Mouse (Mus musculus): ENCODE data around the gene Hs3st6. TPM values are rescaled to one million over a fixed set of nuclear protein-coding genes. Genes with fewer than 3 reads are reported as not detected.

Hs3st6 gene
- polyA plus RNA-seq, 1 experiment from 2014 or later: 0.24 TPM

GRCm38 (mm10) chr17:24745526-24746497 lies 7.0 kb upstream of the Hs3st6 start:
- Histone ChIP-seq H3K36me3 (ENCODE audit: control insufficient read depth, insufficient read depth) (no peaks in the 10 kb centered on the region), H3K27ac (ENCODE audit: low read length) (no peak overlapping the region), H3K4me3 (ENCODE audit: low read depth, low read length) (no peak overlapping the region), H3K4me1 (ENCODE audit: control insufficient read depth, low read depth, low read length) (no peaks in the 10 kb centered on the region; the same call in 1 of the 2 replicates), H3K27me3 (ENCODE audit: control insufficient read depth, insufficient read depth, low read depth, low read length) (peaks cover 15% of the 10 kb centered on the region), H3K4me2 (ENCODE audit: low read depth, low read length) (no peak overlapping the region), H3K9me3 (replicated peaks; ENCODE audit: control insufficient read depth, low read length) (no peaks in the 10 kb centered on the region), H3K9ac (ENCODE audit: low read depth, low read length) (no peak overlapping the region)
- 16% methylated on average over 7 of the region's 7 CpGs for WGBS (ENCODE audit: insufficient replicate concordance)
- peak; percentile 48 for ATAC-seq (ENCODE audit: low read depth)

GRCm38 (mm10) chr17:24746986-24747385 lies 5.8 kb upstream of the Hs3st6 start:
- 37% methylated on average over 4 of the region's 4 CpGs for WGBS (ENCODE audit: insufficient replicate concordance)
- Histone ChIP-seq H3K27ac (ENCODE audit: low read length) (no peak overlapping the region), H3K9ac (ENCODE audit: low read depth, low read length) (no peak overlapping the region), H3K4me1 (ENCODE audit: control insufficient read depth, low read depth, low read length) (no peaks in the 10 kb centered on the region; the same call in 1 of the 2 replicates), H3K36me3 (ENCODE audit: control insufficient read depth, insufficient read depth) (no peaks in the 10 kb centered on the region), H3K4me3 (ENCODE audit: low read depth, low read length) (no peak overlapping the region), H3K27me3 (ENCODE audit: control insufficient read depth, insufficient read depth, low read depth, low read length) (peaks cover 25% of the 10 kb centered on the region), H3K4me2 (ENCODE audit: low read depth, low read length) (no peak overlapping the region), H3K9me3 (replicated peaks; ENCODE audit: control insufficient read depth, low read length) (no peaks in the 10 kb centered on the region)
- ATAC-seq (ENCODE audit: low read depth): no peak

- H3K36me3 ChIP-seq (ENCODE audit: control insufficient read depth, insufficient read depth): no peaks in the 10 kb centered on the region
- no peak overlapping the region for H3K4me3 ChIP-seq (ENCODE audit: low read depth, low read length)
- WGBS (ENCODE audit: insufficient replicate concordance): 17% methylated on average over 4 of the region's 4 CpGs
- H3K9me3 ChIP-seq (replicated peaks; ENCODE audit: control insufficient read depth, low read length): no peaks in the 10 kb centered on the region
- H3K4me2 ChIP-seq (ENCODE audit: low read depth, low read length): no peak overlapping the region
- H3K4me1 ChIP-seq (ENCODE audit: control insufficient read depth, low read depth, low read length): peaks cover 11% of the 10 kb centered on the region
- no peak overlapping the region for H3K27ac ChIP-seq (ENCODE audit: low read length)
- no peak overlapping the region for H3K9ac ChIP-seq (ENCODE audit: low read depth, low read length)
- peaks cover 63% of the 10 kb centered on the region for H3K27me3 ChIP-seq (ENCODE audit: control insufficient read depth, insufficient read depth, low read depth, low read length)
- no peak for ATAC-seq (ENCODE audit: low read depth)
These were observed 1.3 kb upstream of the Hs3st6 start for GRCm38 (mm10) chr17:24751528-24751927.

- Histone ChIP-seq H3K27ac (ENCODE audit: low read length) (no peak overlapping the region), H3K9ac (ENCODE audit: low read depth, low read length) (no peak overlapping the region), H3K4me1 (ENCODE audit: control insufficient read depth, low read depth, low read length) (peaks cover 8% of the 10 kb centered on the region), H3K4me3 (ENCODE audit: low read depth, low read length) (no peak overlapping the region), H3K27me3 (ENCODE audit: control insufficient read depth, insufficient read depth, low read depth, low read length) (peaks cover 34% of the 10 kb centered on the region), H3K4me2 (ENCODE audit: low read depth, low read length) (no peak overlapping the region), H3K36me3 (ENCODE audit: control insufficient read depth, insufficient read depth) (no peaks in the 10 kb centered on the region), H3K9me3 (replicated peaks; ENCODE audit: control insufficient read depth, low read length) (no peaks in the 10 kb centered on the region)
- ATAC-seq (ENCODE audit: low read depth): no peak
- WGBS (ENCODE audit: insufficient replicate concordance): 48% methylated on average over 1 of the region's 1 CpGs
These were observed 4.6 kb downstream of the Hs3st6 start for GRCm38 (mm10) chr17:24757394-24757793.

- 38% methylated on average over 5 of the region's 5 CpGs for WGBS (ENCODE audit: insufficient replicate concordance)
- Histone ChIP-seq H3K9me3 (replicated peaks; ENCODE audit: control insufficient read depth, low read length) (no peaks in the 10 kb centered on the region), H3K4me1 (ENCODE audit: control insufficient read depth, low read depth, low read length) (no peaks in the 10 kb centered on the region), H3K4me2 (ENCODE audit: low read depth, low read length) (no peak overlapping the region), H3K27me3 (ENCODE audit: control insufficient read depth, insufficient read depth, low read depth, low read length) (peaks cover 9% of the 10 kb centered on the region), H3K4me3 (ENCODE audit: low read depth, low read length) (no peak overlapping the region), H3K9ac (ENCODE audit: low read depth, low read length) (no peak overlapping the region), H3K36me3 (ENCODE audit: control insufficient read depth, insufficient read depth) (no peaks in the 10 kb centered on the region), H3K27ac (ENCODE audit: low read length) (no peak overlapping the region)
- ATAC-seq (ENCODE audit: low read depth): no peak
These were observed 8.3 kb downstream of the Hs3st6 start for GRCm38 (mm10) chr17:24761121-24761520.

GRCm38 (mm10) chr17:24765016-24765905 lies 12.5 kb downstream of the Hs3st6 start:
- WGBS (ENCODE audit: insufficient replicate concordance): 37% methylated on average over 21 of the region's 22 CpGs
- H3K27ac ChIP-seq (ENCODE audit: low read length): no peak overlapping the region
- no peak overlapping the region for H3K9ac ChIP-seq (ENCODE audit: low read depth, low read length)

GRCm38 (mm10) chr17:24766266-24766875 lies 13.6 kb downstream of the Hs3st6 start:
- Histone ChIP-seq H3K4me3 (ENCODE audit: low read depth, low read length) (no peak overlapping the region), H3K4me1 (ENCODE audit: control insufficient read depth, low read depth, low read length) (peaks cover 2% of the 10 kb centered on the region; the same call in 1 of the 2 replicates), H3K27ac (ENCODE audit: low read length) (no peak overlapping the region), H3K4me2 (ENCODE audit: low read depth, low read length) (no peak overlapping the region), H3K27me3 (ENCODE audit: control insufficient read depth, insufficient read depth, low read depth, low read length) (peaks cover 14% of the 10 kb centered on the region; the same call in 1 of the 2 replicates), H3K36me3 (ENCODE audit: control insufficient read depth, insufficient read depth) (no peaks in the 10 kb centered on the region), H3K9me3 (replicated peaks; ENCODE audit: control insufficient read depth, low read length) (no peaks in the 10 kb centered on the region), H3K9ac (ENCODE audit: low read depth, low read length) (no peak overlapping the region)
- 30% methylated on average over 12 of the region's 12 CpGs for WGBS (ENCODE audit: insufficient replicate concordance)
- no peak for ATAC-seq (ENCODE audit: low read depth)

More at GRCm38 (mm10) chr17:24765016-24765905, 12.5 kb downstream of the Hs3st6 start:
- H3K4me1 ChIP-seq (ENCODE audit: control insufficient read depth, low read depth, low read length): peaks cover 2% of the 10 kb centered on the region; the same call in 1 of the 2 replicates
- ATAC-seq (ENCODE audit: low read depth): no peak
- peaks cover 14% of the 10 kb centered on the region; the same call in 1 of the 2 replicates for H3K27me3 ChIP-seq (ENCODE audit: control insufficient read depth, insufficient read depth, low read depth, low read length)
- H3K36me3 ChIP-seq (ENCODE audit: control insufficient read depth, insufficient read depth): no peaks in the 10 kb centered on the region
- H3K4me2 ChIP-seq (ENCODE audit: low read depth, low read length): no peak overlapping the region
- no peak overlapping the region for H3K4me3 ChIP-seq (ENCODE audit: low read depth, low read length)
- no peaks in the 10 kb centered on the region for H3K9me3 ChIP-seq (replicated peaks; ENCODE audit: control insufficient read depth, low read length)

GRCm38 (mm10) chr17:24769146-24769545 lies 16.4 kb downstream of the Hs3st6 start:
- peaks cover 14% of the 10 kb centered on the region; the same call in 1 of the 2 replicates for H3K27me3 ChIP-seq (ENCODE audit: control insufficient read depth, insufficient read depth, low read depth, low read length)
- no peak overlapping the region for H3K9ac ChIP-seq (ENCODE audit: low read depth, low read length)
- peaks cover 2% of the 10 kb centered on the region; the same call in 1 of the 2 replicates for H3K4me1 ChIP-seq (ENCODE audit: control insufficient read depth, low read depth, low read length)
- H3K36me3 ChIP-seq (ENCODE audit: control insufficient read depth, insufficient read depth): no peaks in the 10 kb centered on the region
- no peak overlapping the region for H3K27ac ChIP-seq (ENCODE audit: low read length)
- no peak overlapping the region for H3K4me3 ChIP-seq (ENCODE audit: low read depth, low read length)
- WGBS (ENCODE audit: insufficient replicate concordance): 25% methylated on average over 3 of the region's 3 CpGs
- no peaks in the 10 kb centered on the region for H3K9me3 ChIP-seq (replicated peaks; ENCODE audit: control insufficient read depth, low read length)
- no peak for ATAC-seq (ENCODE audit: low read depth)
- H3K4me2 ChIP-seq (ENCODE audit: low read depth, low read length): no peak overlapping the region

Measured in liver, embryonic 16.5 days (tissue).